In genomic region chr1:162664826-162665475, GRCm38 (mm10) we compare ENCODE assay signal across 8 mouse cellular contexts. TPM values are rescaled to one million over a fixed set of nuclear protein-coding genes. Genes with fewer than 3 reads are reported as not detected.
DNase-seq lines count a peak whose midpoint lies in the region; ATAC-seq and TF ChIP-seq lines count a peak whose summit lies in the region.

No protein-coding gene starts in this region.

- H3K4me1 ChIP-seq in E14TG2a.4 (replicated peaks; ENCODE audit: low read depth, low read length), result peaks cover 23% of the 10 kb centered on the region
- 0 out of 2 replicates have a peak, but pooled peaks cover 3% of the 10 kb centered on the region for H3K4me1 ChIP-seq in forebrain, embryonic 11.5 days (replicated peaks; ENCODE audit: control insufficient read depth, insufficient read depth, low read length)
- H3K4me1 ChIP-seq in heart, postnatal 0 days (ENCODE audit: control insufficient read depth, insufficient read depth), result 0 out of 2 replicates have a peak, but pooled peaks cover 4% of the 10 kb centered on the region
- peaks cover 0 to 9% of the 10 kb centered on the region in 2 experiments; a peak in 2 of 4 replicates for H3K4me1 ChIP-seq in liver, embryonic 14.5 days (replicated peaks; ENCODE audit: control insufficient read depth in 2 of 2, insufficient read depth in 2 of 2, low read length in 1 of 2)
- peaks cover 11% of the 10 kb centered on the region for H3K4me1 ChIP-seq in neural tube, embryonic 12.5 days
- H3K4me1 ChIP-seq in testis, adult 2 months (ENCODE audit: control insufficient read depth, insufficient read depth, low read length), result peaks cover 2% of the 10 kb centered on the region

- 16% methylated on average over 10 of the region's 10 CpGs for WGBS in forebrain, embryonic 11.5 days
- 11% methylated on average over 10 of the region's 10 CpGs for WGBS in heart, postnatal 0 days
- 9% methylated on average over 10 of the region's 10 CpGs for WGBS in liver, embryonic 14.5 days (ENCODE audit: insufficient replicate concordance)
- 17% methylated on average over 10 of the region's 10 CpGs for WGBS in neural tube, embryonic 12.5 days

- peaks cover 10% of the 10 kb centered on the region for H3K36me3 ChIP-seq in E14TG2a.4 (ENCODE audit: insufficient read depth, low read length)
- no peaks in the 10 kb centered on the region for H3K36me3 ChIP-seq in forebrain, embryonic 11.5 days (ENCODE audit: control insufficient read depth, insufficient read depth, low read length)
- H3K36me3 ChIP-seq in heart, postnatal 0 days (replicated peaks; ENCODE audit: control insufficient read depth, insufficient read depth, low read length), result no peaks in the 10 kb centered on the region
- no peaks in the 10 kb centered on the region for H3K36me3 ChIP-seq in liver, embryonic 14.5 days (replicated peaks; ENCODE audit: control insufficient read depth, insufficient read depth, low read depth)
- H3K36me3 ChIP-seq in neural tube, embryonic 12.5 days, result peaks cover 10% of the 10 kb centered on the region; the same call in 1 of the 2 replicates
- no peaks in the 10 kb centered on the region for H3K36me3 ChIP-seq in testis, adult 2 months (ENCODE audit: control insufficient read depth, insufficient read depth, low read length)

- no peak for TF ChIP-seq EP300 in heart, postnatal 0 days (IDR thresholded peaks at IDR 0.05; ENCODE audit: low read depth)
- TF ChIP-seq EP300 in liver, embryonic 14.5 days (IDR thresholded peaks at IDR 0.05; ENCODE audit: low read depth), result no peak

- H3K27ac ChIP-seq in forebrain, embryonic 11.5 days (ENCODE audit: low read depth, low read length), result no peak overlapping the region
- no peak overlapping the region for H3K27ac ChIP-seq in heart, postnatal 0 days (ENCODE audit: low read depth)
- H3K27ac ChIP-seq in liver, embryonic 14.5 days, result no peak overlapping the region
- H3K27ac ChIP-seq in neural tube, embryonic 12.5 days, result no peak overlapping the region
- H3K27ac ChIP-seq in testis, adult 2 months (ENCODE audit: control insufficient read depth, insufficient read depth, low read depth, low read length), result no peak overlapping the region

- no peak overlapping the region for H3K4me3 ChIP-seq in E14TG2a.4 (replicated peaks; ENCODE audit: low read length)
- peak overlapping the region; percentile 23; the same call in 1 of the 2 replicates for H3K4me3 ChIP-seq in forebrain, embryonic 11.5 days (ENCODE audit: low read depth, low read length)
- no peak overlapping the region for H3K4me3 ChIP-seq in heart, postnatal 0 days (ENCODE audit: low read depth, low read length)
- H3K4me3 ChIP-seq in liver, embryonic 14.5 days (ENCODE audit: insufficient read depth in 1 of 2, low read depth in 2 of 2, low read length in 2 of 2), result no peak overlapping the region
- 0 out of 2 replicates have a peak overlapping the region, but pooled peaks have one; percentile 21 for H3K4me3 ChIP-seq in neural tube, embryonic 12.5 days
- no peak overlapping the region for H3K4me3 ChIP-seq in testis, adult 2 months (ENCODE audit: control insufficient read depth, low read depth, low read length)

- ATAC-seq in forebrain, embryonic 11.5 days (replicated peaks; ENCODE audit: low FRiP score), result peak; percentile 96
- ATAC-seq in heart, postnatal 0 days (ENCODE audit: insufficient read depth, low read depth), result peak; percentile 94
- peak; percentile 89 for ATAC-seq in liver, embryonic 14.5 days (ENCODE audit: insufficient read depth)
- ATAC-seq in neural tube, embryonic 12.5 days (ENCODE audit: low FRiP score, low read depth), result peak; percentile 98

- DNase-seq in c-Kit-positive CD71-positive TER-119-negative erythroid progenitor cells, embryonic 14.5 days (ENCODE audit: low read depth), result peak; percentile 67
- peak; percentile 80 for DNase-seq in forebrain, embryonic 11.5 days (ENCODE audit: low spot score)
- DNase-seq in heart, postnatal 0 days (ENCODE audit: low spot score), result peak; percentile 89
- DNase-seq in kidney, postnatal 36 days, result peak; percentile 71 to 83
- DNase-seq in liver, embryonic 14.5 days (ENCODE audit: low read depth in 3 of 3, low spot score in 3 of 3), result peak; percentile 34 to 52 (median 47)

- peak overlapping the region; percentile 49 for H3K4me2 ChIP-seq in forebrain, embryonic 11.5 days (ENCODE audit: low read depth, low read length, severe bottlenecking)
- peak overlapping the region; percentile 45 for H3K4me2 ChIP-seq in heart, postnatal 0 days (ENCODE audit: low read depth, low read length)
- no peak overlapping the region for H3K4me2 ChIP-seq in liver, embryonic 14.5 days (ENCODE audit: low read depth)
- peak overlapping the region; percentile 57 for H3K4me2 ChIP-seq in neural tube, embryonic 12.5 days (replicated peaks)

- no peaks in the 10 kb centered on the region for H3K27me3 ChIP-seq in E14TG2a.4 (ENCODE audit: insufficient read depth, low read length)
- H3K27me3 ChIP-seq in forebrain, embryonic 11.5 days (ENCODE audit: control insufficient read depth, insufficient read depth, low read length), result no peaks in the 10 kb centered on the region
- no peaks in the 10 kb centered on the region for H3K27me3 ChIP-seq in heart, postnatal 0 days (ENCODE audit: control insufficient read depth, insufficient read depth, low read length)
- no peaks in the 10 kb centered on the region for H3K27me3 ChIP-seq in liver, embryonic 14.5 days (ENCODE audit: control insufficient read depth, insufficient read depth, low read length)
- no peaks in the 10 kb centered on the region for H3K27me3 ChIP-seq in neural tube, embryonic 12.5 days (replicated peaks)
- H3K27me3 ChIP-seq in testis, adult 2 months (ENCODE audit: control insufficient read depth, insufficient read depth, low read length), result no peaks in the 10 kb centered on the region

- peak; percentile 53 for TF ChIP-seq CTCF in E14TG2a.4 (conservative IDR thresholded peaks at IDR 0.05; ENCODE audit: low read length)
- peak; percentile 96 for TF ChIP-seq CTCF in heart, postnatal 0 days (IDR thresholded peaks at IDR 0.05; ENCODE audit: low read depth)
- TF ChIP-seq CTCF in liver, embryonic 14.5 days (IDR thresholded peaks at IDR 0.05; ENCODE audit: low read depth), result peak; percentile 79
- TF ChIP-seq CTCF in testis, adult 2 months (IDR thresholded peaks at IDR 0.05; ENCODE audit: control insufficient read depth, insufficient read depth, insufficient replicate concordance, low read depth, low read length), result peak; percentile 58; the same call in 1 of the 2 replicates

- no peak overlapping the region for H3K9ac ChIP-seq in forebrain, embryonic 11.5 days (ENCODE audit: low read length)
- H3K9ac ChIP-seq in heart, postnatal 0 days (replicated peaks; ENCODE audit: low read depth, low read length), result no peak overlapping the region
- no peak overlapping the region for H3K9ac ChIP-seq in liver, embryonic 14.5 days (replicated peaks)
- 0 out of 2 replicates have a peak overlapping the region, but pooled peaks have one; percentile 33 for H3K9ac ChIP-seq in neural tube, embryonic 12.5 days

- H3K9me3 ChIP-seq in E14TG2a.4 (ENCODE audit: low read length), result no peaks in the 10 kb centered on the region
- H3K9me3 ChIP-seq in forebrain, embryonic 11.5 days (ENCODE audit: control insufficient read depth, low read length), result no peaks in the 10 kb centered on the region
- no peaks in the 10 kb centered on the region for H3K9me3 ChIP-seq in heart, postnatal 0 days (replicated peaks; ENCODE audit: control insufficient read depth, low read length)
- H3K9me3 ChIP-seq in liver, embryonic 14.5 days (ENCODE audit: control insufficient read depth, low read length), result no peaks in the 10 kb centered on the region
- no peaks in the 10 kb centered on the region for H3K9me3 ChIP-seq in neural tube, embryonic 12.5 days

- TF ChIP-seq POLR2A in testis, adult 2 months (IDR thresholded peaks at IDR 0.05; ENCODE audit: control insufficient read depth, low read depth, low read length), result no peak

RNA-seq across cellular contexts. Expression of gene Myocos, which starts 6.9 kb away (rescaled TPM):
- polyA plus RNA-seq in forebrain, embryonic 11.5 days (2014; fragmentation: Nextera tagmentation; extraction: Ambion mirVana), result not detected in 2 replicates
- not detected in 2 replicates for total RNA-seq in heart, postnatal 0 days (2014; rRNA removed; ENCODE audit: low replicate concordance)
- not detected in 2 replicates for polyA plus RNA-seq in heart, postnatal 0 days (2015; fragmentation: Nextera tagmentation; extraction: Ambion mirVana)
- polyA plus RNA-seq in liver, embryonic 14.5 days (2012; rRNA removed), result not detected in 2 replicates
- polyA plus RNA-seq in liver, embryonic 14.5 days (2014; fragmentation: Nextera tagmentation; extraction: Ambion mirVana), result not detected in 2 replicates
- not detected in 2 replicates for polyA plus RNA-seq in neural tube, embryonic 12.5 days (2016; fragmentation: Nextera tagmentation; extraction: Ambion mirVana)
- polyA plus RNA-seq in testis, adult 2 months (2012; rRNA removed), result 1.1 and 1.4 TPM in 2 replicates

RNA-seq across cellular contexts. Expression of gene Myoc, which starts 26.0 kb away (rescaled TPM):
- not detected in 2 replicates for polyA plus RNA-seq in forebrain, embryonic 11.5 days (2014; fragmentation: Nextera tagmentation; extraction: Ambion mirVana)
- total RNA-seq in heart, postnatal 0 days (2014; rRNA removed; ENCODE audit: low replicate concordance), result 0.46 TPM in 1 of 2 replicates, not detected in the other
- not detected in 2 replicates for polyA plus RNA-seq in heart, postnatal 0 days (2015; fragmentation: Nextera tagmentation; extraction: Ambion mirVana)
- 0.01 TPM in 1 of 2 replicates, not detected in the other for polyA plus RNA-seq in liver, embryonic 14.5 days (2012; rRNA removed)
- polyA plus RNA-seq in liver, embryonic 14.5 days (2014; fragmentation: Nextera tagmentation; extraction: Ambion mirVana), result not detected in 2 replicates
- not detected in 2 replicates for polyA plus RNA-seq in neural tube, embryonic 12.5 days (2016; fragmentation: Nextera tagmentation; extraction: Ambion mirVana)
- 0.99 and 1.4 TPM in 2 replicates for polyA plus RNA-seq in testis, adult 2 months (2012; rRNA removed)

Comparison
In these comparisons a context has a peak if more than half of its experiments do, and no peak if none do; other contexts are left out.
1. H3K4me3 ChIP-seq: peak in forebrain, embryonic 11.5 days (single experiment) and neural tube, embryonic 12.5 days (single experiment); none in E14TG2a.4 (single experiment), heart, postnatal 0 days (single experiment), liver, embryonic 14.5 days (0 of 2) and testis, adult 2 months (single experiment).
2. Peak in every context shown above with its lines, with median percentiles within 50 percentile points of each other: CTCF ChIP-seq, DNase-seq and ATAC-seq.